Mouse (Mus musculus): ENCODE measurements at regions not wholly inside any gene's neighbourhood (a gene's known extent, or its start where the extent isn't known, plus 50 kb on each side); places are given as distances from the start of the nearest gene placed in this dataset.

DNA sequence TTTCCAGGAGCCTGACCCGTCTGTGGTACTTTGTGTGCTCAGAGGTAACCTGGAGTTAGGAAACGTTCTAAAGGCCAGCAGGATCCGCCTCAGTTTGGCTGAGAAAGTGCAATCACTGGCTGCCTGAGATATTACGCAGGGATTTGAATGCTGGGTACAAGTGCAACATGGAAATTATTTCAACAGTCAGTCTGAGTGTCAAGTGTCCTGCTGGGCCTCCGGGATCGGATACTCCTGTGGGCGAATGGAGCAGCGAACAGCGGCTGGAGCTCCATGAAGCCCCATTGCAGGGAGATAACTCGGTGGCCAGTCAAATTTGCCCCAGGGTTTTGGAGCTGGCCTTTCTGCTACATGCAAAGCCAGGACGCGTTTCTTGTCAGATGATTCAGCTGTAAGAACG lies 332.4 kb downstream of the Foxo1 start:
- DNase-seq (ENCODE audit: low spot score): no peak

DNA sequence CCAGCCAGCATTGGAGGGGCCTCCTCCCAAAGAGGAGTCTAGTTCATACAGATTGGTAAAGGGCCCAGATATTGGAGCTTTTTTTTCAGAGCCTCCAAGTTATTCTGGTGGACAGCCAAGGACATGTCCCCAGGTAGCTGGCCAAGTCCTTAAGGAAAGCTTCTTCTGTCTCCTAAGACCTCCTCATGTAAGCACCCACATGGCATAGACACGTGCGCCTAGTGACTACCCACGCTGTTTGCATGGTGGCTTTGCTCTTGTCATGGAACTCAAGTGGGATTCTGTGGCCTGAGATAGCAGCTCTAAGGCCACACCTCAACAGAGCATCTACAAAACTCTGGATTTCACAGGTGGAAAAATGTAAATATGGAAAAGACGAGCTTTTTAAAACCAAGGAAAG lies 332.0 kb downstream of the Foxo1 start:
- no peak for DNase-seq (ENCODE audit: low spot score)

DNA sequence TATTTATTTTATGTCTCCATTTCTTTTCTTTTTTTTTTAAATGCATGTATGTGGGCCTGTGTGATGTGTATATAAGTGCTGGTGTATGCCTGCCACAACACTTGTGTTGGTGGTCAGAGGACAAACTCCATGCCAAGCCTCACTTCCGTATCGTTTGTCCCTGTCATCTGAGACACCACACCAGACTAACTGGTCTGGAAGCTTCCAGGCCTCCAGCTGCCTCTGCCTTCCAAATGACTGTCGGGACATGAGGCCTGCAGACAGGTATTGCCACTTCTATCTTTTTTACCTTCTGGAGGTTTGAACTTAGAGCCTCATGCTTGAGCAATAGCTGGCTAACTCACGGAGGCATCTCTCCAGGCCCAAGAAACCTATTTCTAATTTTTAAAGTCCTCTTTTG lies 318.3 kb downstream of the Foxo1 start:
- DNase-seq (ENCODE audit: low spot score): no peak

DNA sequence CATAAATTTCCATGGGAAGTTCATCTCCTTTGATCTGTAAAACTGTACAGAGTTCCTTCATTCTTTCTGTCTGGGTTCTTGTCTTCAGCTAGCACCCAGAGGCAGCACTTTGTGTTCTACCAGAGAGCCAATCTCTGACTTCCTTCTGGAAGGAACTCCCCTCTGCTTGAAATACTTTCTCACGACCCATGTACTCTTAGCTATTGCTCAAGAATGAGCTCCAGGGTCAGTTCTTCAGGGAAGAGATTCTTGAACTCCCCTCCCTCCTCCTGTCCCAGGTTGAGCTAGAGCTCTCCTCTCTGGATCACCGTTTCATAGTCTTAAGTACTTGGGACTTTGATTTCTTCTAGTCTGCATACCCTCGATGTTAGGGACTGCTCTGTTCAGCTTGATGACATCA lies 311.8 kb downstream of the Foxo1 start:
- DNase-seq (ENCODE audit: low spot score): no peak

DNA sequence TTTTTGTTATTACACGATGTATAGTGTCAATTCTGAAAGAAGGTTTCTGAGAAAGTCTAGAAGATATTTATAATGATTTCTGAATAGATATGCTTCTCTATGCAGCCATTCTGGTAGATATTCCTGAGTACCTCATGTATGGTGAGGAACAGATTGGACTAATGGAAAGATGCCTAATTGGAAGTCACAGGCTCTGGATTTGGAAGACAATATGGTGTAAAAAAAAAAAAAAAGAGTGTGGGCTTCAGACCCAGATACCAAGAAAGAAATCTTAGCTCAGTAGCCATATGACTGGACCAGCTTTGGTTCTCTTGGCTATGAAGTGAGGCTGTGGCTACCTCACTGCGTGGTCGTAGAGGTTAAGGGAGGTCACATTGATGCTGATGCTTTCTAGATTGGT lies 311.0 kb downstream of the Foxo1 start:
- DNase-seq (ENCODE audit: low spot score): no peak

DNA sequence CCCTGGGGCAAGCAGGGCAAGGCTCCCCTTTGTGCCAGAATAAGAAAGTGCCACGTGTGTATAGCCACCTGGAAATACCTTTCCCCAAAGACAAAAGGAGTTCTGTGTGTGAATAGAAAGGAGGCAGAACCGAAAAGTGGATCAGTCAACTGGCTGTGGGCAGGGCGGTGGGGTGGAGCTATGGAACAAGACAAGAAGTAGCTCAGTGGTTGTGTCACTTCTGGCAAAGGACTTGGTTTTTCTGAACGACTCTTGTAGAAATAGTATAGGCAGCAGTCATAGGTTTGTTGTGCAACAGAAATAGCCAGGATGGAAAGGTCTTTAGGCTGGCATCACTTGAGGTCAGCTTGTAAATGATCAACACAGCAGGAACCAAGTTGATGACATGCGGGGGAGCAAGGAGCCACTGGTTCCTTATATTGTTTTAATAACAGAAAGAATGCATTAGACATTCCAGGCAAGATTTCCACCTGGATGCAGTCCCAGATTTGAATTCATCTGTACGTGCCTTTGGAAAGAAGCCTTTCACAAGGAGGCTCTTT lies 308.6 kb downstream of the Foxo1 start:
- DNase-seq (ENCODE audit: low spot score): no peak

DNA sequence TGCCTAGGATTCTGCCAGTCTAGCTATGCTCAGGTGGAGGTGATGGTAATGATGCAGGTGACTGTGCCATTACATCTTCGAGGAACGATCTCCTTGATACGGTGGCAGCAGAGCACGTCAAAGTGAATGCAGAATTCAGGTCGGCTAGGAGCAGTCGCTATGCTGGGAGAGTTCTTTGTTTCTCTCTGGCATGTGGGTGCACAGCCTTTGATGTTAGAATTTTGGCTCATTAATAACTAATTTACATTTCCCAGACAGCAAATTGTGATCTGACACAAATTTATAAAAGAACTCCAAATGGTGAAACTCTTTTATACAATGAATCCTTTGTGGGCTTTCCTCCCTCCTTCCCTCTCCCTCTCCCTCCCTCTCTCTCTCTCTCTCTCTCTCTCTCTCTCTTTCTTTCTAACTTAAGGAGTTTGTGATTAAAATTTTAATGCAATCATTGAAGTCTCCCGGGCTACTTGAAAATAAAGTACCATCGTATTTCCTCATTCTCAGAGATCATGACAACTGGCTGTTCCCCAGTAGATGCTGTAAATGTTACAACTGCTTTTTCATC lies 307.2 kb downstream of the Foxo1 start:
- no peak for DNase-seq (ENCODE audit: low spot score)

DNA sequence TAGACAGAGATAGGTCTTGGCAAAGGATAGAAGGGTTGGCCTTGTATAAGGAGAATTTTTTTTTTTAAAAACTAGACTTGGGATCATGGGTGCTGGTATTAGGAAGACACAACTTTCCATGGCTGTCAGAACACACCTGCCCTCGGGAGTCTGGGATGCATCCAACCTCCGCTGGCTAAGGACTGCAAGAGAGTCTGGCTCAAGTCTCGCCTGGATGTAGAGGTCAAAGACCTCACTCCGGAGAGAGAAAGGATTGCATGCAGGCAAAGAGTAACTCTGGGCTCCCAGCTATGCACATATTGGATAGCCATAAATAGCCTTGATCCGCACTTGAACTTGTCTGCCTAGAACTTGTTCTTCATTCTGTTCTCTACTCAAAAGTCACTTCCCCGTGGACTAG lies 306.2 kb downstream of the Foxo1 start:
- no peak for DNase-seq (ENCODE audit: low spot score)

DNA sequence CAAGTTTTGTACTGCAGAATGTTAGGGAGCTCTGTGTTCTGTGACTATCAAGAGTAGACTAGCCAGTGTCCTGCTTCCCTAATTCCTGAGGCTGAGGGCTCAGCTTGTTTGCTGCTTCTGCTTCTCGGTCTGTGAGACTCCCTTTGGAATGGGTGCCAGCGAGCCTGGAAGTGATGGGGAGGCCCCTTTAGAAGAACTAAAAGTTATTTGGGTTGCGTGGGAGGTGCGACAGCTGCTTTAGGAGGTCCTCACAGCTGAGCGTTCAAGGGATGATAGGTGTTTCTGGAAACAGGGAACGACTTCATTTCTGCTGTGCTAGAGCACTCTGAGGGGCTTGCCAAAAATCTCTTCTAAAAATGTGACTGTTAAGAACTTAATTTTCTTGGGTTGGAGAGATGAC lies 305.7 kb downstream of the Foxo1 start:
- peak; percentile 43 for DNase-seq (ENCODE audit: low spot score)

DNA sequence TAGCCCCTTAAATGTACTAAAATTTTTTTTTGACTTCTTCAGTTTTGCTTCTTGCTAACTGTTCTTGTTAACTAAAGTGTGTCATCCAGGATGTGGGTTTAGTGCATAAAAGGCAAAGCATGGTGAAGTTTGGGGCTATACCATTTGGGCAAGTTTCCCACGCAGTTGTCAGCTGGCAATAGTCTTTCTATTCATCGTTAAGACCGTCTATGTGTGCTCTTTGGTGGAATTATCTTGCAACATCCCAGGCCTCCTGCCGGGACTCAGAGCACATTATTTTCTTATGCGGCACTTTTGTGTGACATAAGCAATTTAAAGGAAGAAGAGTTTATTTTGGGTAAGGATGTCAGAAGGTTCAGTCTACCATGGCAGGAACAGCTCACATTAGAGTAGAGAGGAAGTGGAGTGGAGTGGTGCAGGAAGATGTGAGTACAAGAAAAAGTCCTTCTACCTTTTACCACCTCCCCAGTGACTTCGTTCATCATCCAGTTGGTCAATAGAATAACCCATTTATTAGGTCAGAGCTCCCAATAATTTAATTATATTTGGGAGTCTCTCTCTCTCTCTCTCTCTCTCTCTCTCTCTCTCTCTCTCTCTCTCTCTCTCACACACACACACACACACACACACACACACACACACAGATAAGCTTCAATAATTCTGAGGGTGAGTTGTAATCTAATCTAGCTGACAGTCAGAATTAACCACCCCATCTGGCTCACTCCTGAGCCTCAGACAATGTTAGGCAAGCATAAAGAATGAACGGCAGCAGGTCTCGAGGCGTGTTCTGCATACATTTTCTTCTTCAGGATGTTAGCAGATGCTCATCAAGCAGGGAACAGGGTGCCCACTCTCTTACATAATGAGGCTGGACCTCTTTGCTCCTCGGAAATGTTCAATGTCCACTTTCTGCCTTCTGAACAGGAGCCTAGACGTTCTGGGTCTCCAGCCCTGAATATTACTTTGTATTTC lies 304.7 kb downstream of the Foxo1 start:
- DNase-seq (ENCODE audit: low spot score): no peak

DNA sequence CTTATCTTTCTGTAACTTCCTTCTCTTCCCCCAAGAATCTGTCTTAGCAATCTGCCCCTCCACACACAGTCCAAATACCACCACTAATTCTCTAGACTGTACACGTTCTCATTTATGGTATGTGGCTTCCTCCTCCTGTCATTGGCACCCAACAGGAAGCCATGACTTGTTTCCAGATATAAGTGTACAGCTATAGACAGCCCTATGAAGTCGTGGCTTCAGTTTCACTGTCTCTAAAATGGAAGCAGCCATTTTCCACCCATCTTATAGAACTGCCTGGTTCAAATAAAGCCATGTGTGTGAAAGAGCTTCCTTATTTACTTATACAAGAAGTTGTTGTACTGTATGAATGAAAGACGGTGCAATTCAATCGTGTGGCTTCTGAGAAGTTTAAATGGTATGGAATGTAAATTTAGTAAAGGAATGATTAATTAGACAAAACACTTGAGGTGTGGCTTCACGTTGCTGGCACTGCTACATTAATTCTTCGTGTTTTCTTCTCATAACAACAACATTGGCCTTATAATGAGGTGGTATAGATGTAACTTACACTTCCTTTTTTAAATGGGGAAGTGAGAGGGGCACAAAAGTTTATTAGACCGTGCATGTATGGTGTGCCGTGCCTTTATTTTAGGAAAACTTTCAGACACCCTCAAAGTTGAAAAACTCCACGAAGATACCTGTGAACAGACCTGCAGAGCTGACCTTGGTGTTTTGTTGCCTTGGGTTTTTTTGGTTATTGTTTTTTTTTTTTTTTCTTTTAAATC lies 299.7 kb downstream of the Foxo1 start:
- no peak for DNase-seq (ENCODE audit: low spot score)

DNA sequence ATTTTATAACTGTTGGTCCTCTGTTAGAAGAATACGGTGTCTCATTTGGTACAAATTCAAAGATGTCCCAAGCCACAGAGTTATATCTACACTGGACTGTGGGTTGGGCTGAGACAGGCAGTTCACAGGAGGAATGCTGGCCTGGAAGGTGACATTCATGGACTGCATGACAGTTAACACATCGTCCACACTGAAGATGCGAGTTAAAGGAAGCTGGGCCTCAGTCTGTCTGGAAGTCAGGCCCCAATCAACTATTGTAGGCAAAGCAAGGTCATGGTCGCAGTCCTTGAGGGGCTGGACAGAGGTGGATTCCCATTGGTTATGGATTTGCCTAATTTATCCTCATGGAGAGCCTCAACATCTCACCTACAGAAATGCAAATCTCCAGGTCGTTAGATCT lies 295.5 kb downstream of the Foxo1 start:
- DNase-seq (ENCODE audit: low spot score): no peak

DNA sequence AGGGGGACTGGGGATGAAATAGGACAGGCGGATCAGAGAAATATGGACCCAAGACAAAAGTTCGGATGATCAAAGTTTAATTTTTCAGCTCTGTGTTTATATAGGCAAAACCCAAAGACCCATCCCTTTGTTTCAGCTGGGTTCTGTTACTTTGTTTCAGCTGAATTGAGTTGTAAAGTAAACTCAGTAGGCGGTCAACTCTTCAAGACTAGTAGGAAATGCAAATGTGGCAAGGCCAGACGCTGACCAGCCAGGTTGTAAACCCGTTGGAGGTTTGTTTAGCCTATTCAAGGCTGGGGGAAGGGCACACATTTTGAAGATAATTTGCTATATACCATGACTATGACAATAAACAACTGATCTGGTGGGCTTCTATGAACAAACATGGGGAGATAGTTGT lies 294.7 kb downstream of the Foxo1 start:
- DNase-seq (ENCODE audit: low spot score): no peak

DNA sequence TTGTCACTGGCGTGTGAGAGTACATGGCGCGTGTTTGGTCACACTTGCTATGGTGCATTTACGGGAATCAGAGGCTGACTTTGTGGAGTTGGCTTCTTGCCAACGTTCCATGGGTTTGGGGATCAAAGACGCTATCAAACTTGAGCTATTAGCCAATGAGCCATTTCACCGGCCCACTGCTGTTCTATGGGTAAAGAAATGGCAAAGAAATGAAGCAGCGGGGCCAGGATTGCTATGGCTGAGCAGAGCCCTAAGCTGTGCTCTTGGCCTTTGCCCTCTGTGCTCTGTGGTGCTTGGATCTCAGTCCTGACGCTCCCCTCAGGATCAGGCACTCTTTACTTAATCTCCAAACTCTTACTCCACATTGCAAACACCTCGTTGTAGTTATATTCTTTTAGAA lies 291.3 kb downstream of the Foxo1 start:
- DNase-seq (ENCODE audit: low spot score): no peak

DNA sequence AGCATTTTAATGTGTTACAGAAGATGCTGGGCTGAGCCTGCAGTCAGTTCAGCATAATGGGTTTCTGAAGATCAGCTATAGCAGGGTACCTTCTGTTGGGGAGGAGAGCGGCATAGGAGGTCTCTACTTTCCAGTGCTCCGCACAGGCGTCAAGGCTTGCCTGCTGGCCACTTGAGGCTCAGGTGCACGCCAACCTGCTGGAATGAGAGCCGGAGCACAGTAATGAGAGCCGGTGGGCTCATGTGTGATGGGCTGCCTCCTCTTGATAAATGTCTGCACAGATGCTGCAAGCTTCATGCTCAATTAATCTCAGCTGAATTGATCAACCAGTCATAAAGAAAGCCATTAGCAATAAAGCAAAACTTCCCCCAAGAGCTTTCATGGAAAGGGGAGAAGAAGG lies 290.6 kb downstream of the Foxo1 start:
- DNase-seq (ENCODE audit: low spot score): no peak

DNA sequence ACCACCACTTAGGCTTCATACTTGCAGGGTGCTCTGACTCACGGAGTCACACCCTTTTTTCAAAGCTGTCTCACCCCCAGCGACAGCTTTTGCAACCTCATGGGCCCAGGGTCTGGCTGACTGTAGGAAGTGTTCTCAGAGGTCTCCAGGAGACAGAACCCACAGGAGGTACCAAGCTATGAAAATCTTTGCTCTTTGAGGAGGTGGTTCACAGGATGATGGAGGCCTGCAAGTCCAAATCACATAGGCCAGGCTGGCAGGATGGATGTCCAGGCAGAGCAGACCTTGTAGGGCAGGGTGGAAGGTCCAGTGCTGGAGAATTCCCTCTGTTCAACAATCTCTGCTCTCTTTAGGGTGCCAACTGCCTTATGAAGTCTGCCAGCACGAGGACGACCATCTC lies 289.2 kb downstream of the Foxo1 start:
- DNase-seq (ENCODE audit: low spot score): no peak

DNA sequence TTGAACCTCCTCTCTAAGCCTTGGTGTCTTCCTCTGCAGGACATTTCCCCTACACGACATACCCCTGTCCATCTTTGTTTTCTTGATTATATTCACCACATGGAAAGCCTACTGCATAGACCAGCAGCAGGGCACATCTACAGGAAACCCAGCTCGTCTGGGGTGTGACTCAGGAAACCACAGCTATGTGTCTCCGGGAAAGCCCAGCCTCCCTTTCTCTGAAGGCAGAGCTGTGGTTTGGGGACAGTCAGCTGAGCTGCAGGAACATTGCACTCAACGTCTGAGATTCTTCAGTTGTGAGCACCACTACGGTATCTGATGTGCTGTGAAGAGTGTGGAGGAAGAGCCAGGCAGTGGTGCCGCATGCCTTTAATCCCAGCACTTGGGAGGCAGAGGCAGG lies 286.9 kb downstream of the Foxo1 start:
- no peak for DNase-seq (ENCODE audit: low spot score)

DNA sequence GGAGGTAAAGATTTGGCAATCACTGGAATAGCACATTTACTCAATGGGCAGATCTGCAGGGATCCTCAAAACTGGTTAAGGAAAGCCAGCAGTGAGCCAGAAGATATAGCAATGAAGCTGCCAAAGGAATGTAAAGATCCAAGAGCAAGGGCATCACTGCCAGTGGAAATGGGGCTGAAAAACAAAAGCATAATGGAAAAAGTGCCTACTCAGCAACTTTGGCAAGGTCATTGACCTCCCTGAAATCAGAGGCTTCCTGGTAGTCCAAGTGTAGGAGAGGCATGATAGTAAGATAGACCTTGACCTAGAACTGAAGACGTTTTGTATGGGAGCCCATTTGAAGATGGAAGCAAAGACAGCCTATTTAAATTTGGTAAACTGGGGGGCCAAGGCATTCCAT lies 286.4 kb downstream of the Foxo1 start:
- no peak for DNase-seq (ENCODE audit: low spot score)

DNA sequence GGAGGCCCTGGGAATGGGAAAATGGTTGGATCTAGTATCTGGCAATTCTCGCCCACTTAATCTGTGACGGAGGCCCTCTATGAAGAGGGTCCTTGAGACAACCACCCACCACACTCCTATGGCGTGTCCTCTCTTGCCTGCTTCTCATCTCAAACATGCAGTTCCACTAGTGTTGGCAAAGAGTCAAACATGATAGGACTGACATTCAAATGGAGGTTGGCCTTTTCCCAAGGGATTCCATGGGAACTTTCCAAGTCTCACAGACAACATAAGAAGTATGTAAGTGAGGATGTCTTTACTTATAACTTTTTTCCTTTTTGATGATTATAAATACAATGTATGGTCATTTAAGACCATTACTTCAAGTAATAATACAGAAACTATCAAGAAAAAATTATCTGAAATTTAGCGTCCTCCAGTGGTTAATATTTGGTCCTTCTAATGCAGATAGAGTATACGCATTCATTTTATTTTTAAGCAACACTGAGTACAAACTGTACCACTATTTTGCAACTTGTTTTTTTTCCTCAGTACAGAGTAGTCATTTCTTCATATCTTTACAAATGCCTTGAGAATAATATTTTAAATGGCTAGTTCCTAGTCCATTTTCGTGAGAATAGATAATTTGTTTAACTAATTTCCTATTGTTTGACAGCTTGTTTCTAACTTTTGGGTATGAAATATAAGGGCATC lies 280.2 kb downstream of the Foxo1 start:
- no peak for DNase-seq (ENCODE audit: low spot score)

DNA sequence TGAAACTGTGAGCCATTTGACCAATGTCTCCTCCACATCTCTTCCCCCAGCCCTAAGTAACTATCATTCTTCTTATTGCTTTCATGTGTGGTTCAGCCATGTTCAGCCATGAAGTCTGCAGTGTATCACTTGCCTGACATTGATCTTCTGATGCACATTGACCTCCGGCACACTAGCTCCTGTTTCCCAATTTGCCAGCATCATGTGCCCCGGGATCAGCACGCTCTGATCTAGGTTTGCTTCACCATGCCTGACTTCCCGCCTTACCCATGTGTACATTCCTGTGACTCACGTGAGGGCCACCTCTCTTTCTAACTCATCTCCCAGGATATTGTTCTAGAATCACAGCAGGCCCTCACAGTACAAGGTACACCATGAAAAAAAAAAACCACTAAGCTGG lies 277.9 kb downstream of the Foxo1 start:
- no peak for DNase-seq (ENCODE audit: low spot score)

DNA sequence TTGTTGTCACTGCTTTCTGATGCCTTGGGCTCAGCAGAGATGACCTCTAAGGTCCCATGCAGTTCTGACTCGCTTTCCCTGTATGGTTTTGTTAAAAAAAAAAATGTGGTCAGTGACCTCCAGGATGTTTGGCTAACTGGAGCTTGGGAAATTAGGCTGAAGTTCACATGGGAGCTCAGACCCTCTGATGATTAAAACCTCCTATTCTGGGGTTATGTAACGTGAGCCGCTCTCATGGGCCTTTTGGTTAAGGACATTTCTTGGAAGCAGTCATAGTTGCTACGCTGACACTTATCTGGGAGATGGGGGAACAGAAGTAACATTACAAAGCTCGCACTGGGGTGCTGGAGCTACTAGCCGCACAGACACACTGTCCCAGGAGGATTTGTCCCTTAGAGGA lies 274.9 kb downstream of the Foxo1 start:
- no peak for DNase-seq (ENCODE audit: low spot score)

DNA sequence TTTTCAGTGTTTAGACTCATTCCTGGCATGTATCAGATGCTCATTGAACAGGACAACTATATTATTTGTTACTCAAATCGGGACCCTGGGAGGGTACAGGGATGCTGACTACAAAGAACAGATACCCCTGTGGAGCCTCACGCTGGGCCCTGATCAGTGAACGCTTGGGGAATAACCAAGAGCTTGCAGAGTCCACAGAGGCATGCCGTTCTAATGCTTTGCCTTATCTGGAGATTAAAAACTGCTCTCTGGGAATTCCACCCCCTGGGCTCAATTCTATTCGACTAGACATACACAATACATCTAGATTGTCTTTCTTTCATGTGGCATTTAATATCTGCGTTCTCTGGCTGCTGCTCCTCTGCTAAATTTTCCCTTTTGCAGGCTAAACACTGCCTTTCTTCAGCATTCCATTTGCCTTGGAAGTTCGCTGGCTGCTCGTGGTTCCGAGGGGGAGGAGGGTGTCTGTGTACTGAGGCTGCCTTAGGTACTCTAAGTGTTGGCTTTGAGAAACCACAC lies 272.8 kb downstream of the Foxo1 start:
- no peak for DNase-seq (ENCODE audit: low spot score)

Measured in layer of hippocampus, adult 11-12 months (tissue).